Mouse (Mus musculus): ENCODE measurements around the gene Dnajc1. TPM values are rescaled to one million over a fixed set of nuclear protein-coding genes. Genes with fewer than 3 reads are reported as not detected.

Gene Dnajc1
- polyA plus RNA-seq, 1 experiment from 2014 or later, result 20.9 TPM

GRCm38 (mm10) chr2:18209948-18210347 lies 182.7 kb downstream of the Dnajc1 start:
- Histone ChIP-seq H3K4me3 (replicated peaks; ENCODE audit: low read length) (no peak overlapping the region), H3K4me2 (replicated peaks) (no peak overlapping the region), H3K36me3 (replicated peaks; ENCODE audit: control insufficient read depth, insufficient read depth) (peaks cover 85% of the 10 kb centered on the region), H3K27me3 (ENCODE audit: control insufficient read depth, insufficient read depth, low read length) (no peaks in the 10 kb centered on the region), H3K9me3 (ENCODE audit: control insufficient read depth, low read length) (no peaks in the 10 kb centered on the region), H3K4me1 (replicated peaks; ENCODE audit: control insufficient read depth, insufficient read depth, low read length) (no peaks in the 10 kb centered on the region), H3K9ac (no peak overlapping the region), H3K27ac (no peak overlapping the region)
- WGBS, result 91% methylated on average over 4 of the region's 4 CpGs
- DNase-seq (ENCODE audit: low spot score) (no peak), ATAC-seq (ENCODE audit: low FRiP score) (0 out of 2 replicates have a peak, but pooled peaks have one; percentile 10)

GRCm38 (mm10) chr2:18209211-18209823 lies 183.3 kb downstream of the Dnajc1 start:
- Histone ChIP-seq H3K27ac (no peak overlapping the region), H3K4me2 (replicated peaks) (no peak overlapping the region), H3K27me3 (ENCODE audit: control insufficient read depth, insufficient read depth, low read length) (no peaks in the 10 kb centered on the region), H3K36me3 (replicated peaks; ENCODE audit: control insufficient read depth, insufficient read depth) (peaks cover 87% of the 10 kb centered on the region), H3K4me1 (replicated peaks; ENCODE audit: control insufficient read depth, insufficient read depth, low read length) (no peaks in the 10 kb centered on the region), H3K9me3 (ENCODE audit: control insufficient read depth, low read length) (no peaks in the 10 kb centered on the region), H3K9ac (no peak overlapping the region), H3K4me3 (replicated peaks; ENCODE audit: low read length) (no peak overlapping the region)
- 88% methylated on average over 7 of the region's 7 CpGs for WGBS
- DNase-seq (ENCODE audit: low spot score) (no peak), ATAC-seq (ENCODE audit: low FRiP score) (no peak)

- Histone ChIP-seq H3K36me3 (replicated peaks; ENCODE audit: control insufficient read depth, insufficient read depth) (peaks cover 87% of the 10 kb centered on the region), H3K27me3 (ENCODE audit: control insufficient read depth, insufficient read depth, low read length) (no peaks in the 10 kb centered on the region), H3K4me3 (replicated peaks; ENCODE audit: low read length) (no peak overlapping the region), H3K4me2 (replicated peaks) (no peak overlapping the region), H3K27ac (no peak overlapping the region), H3K9ac (no peak overlapping the region), H3K9me3 (ENCODE audit: control insufficient read depth, low read length) (no peaks in the 10 kb centered on the region), H3K4me1 (replicated peaks; ENCODE audit: control insufficient read depth, insufficient read depth, low read length) (no peaks in the 10 kb centered on the region)
- 85% methylated on average over 6 of the region's 6 CpGs for WGBS
- ATAC-seq (ENCODE audit: low FRiP score) (no peak), DNase-seq (ENCODE audit: low spot score) (no peak)
These were observed 184.1 kb downstream of the Dnajc1 start for GRCm38 (mm10) chr2:18208578-18208977.

- 62% methylated on average over 10 of the region's 10 CpGs for WGBS
- Histone ChIP-seq H3K9ac (no peak overlapping the region), H3K36me3 (replicated peaks; ENCODE audit: control insufficient read depth, insufficient read depth) (peaks cover 77% of the 10 kb centered on the region), H3K27ac (no peak overlapping the region), H3K4me3 (replicated peaks; ENCODE audit: low read length) (no peak overlapping the region), H3K4me2 (replicated peaks) (no peak overlapping the region), H3K27me3 (ENCODE audit: control insufficient read depth, insufficient read depth, low read length) (no peaks in the 10 kb centered on the region), H3K4me1 (replicated peaks; ENCODE audit: control insufficient read depth, insufficient read depth, low read length) (no peaks in the 10 kb centered on the region), H3K9me3 (ENCODE audit: control insufficient read depth, low read length) (no peaks in the 10 kb centered on the region)
- DNase-seq (ENCODE audit: low spot score), result no peak
- ATAC-seq (ENCODE audit: low FRiP score), result peak; percentile 51; the same call in 1 of the 2 replicates
These were observed 185.8 kb downstream of the Dnajc1 start for GRCm38 (mm10) chr2:18206811-18207210.

- Histone ChIP-seq H3K4me2 (replicated peaks) (no peak overlapping the region), H3K27ac (no peak overlapping the region), H3K4me1 (replicated peaks; ENCODE audit: control insufficient read depth, insufficient read depth, low read length) (no peaks in the 10 kb centered on the region), H3K9ac (no peak overlapping the region), H3K4me3 (replicated peaks; ENCODE audit: low read length) (no peak overlapping the region), H3K36me3 (replicated peaks; ENCODE audit: control insufficient read depth, insufficient read depth) (peaks cover 72% of the 10 kb centered on the region), H3K9me3 (ENCODE audit: control insufficient read depth, low read length) (no peaks in the 10 kb centered on the region), H3K27me3 (ENCODE audit: control insufficient read depth, insufficient read depth, low read length) (no peaks in the 10 kb centered on the region)
- WGBS, result 79% methylated on average over 3 of the region's 3 CpGs
- ATAC-seq (ENCODE audit: low FRiP score) (no peak), DNase-seq (ENCODE audit: low spot score) (peak; percentile 49)
These were observed 187.5 kb downstream of the Dnajc1 start for GRCm38 (mm10) chr2:18205118-18205517.

- H3K27ac ChIP-seq, result no peak overlapping the region
- H3K4me2 ChIP-seq (replicated peaks), result no peak overlapping the region
- H3K9me3 ChIP-seq (ENCODE audit: control insufficient read depth, low read length), result no peaks in the 10 kb centered on the region
- DNase-seq (ENCODE audit: low spot score) (no peak), ATAC-seq (ENCODE audit: low FRiP score) (no peak)
- 91% methylated on average over 4 of the region's 4 CpGs for WGBS
- H3K27me3 ChIP-seq (ENCODE audit: control insufficient read depth, insufficient read depth, low read length), result no peaks in the 10 kb centered on the region
- no peak overlapping the region for H3K4me3 ChIP-seq (replicated peaks; ENCODE audit: low read length)
- H3K9ac ChIP-seq, result no peak overlapping the region
- H3K36me3 ChIP-seq (replicated peaks; ENCODE audit: control insufficient read depth, insufficient read depth), result peaks cover 68% of the 10 kb centered on the region
- H3K4me1 ChIP-seq (replicated peaks; ENCODE audit: control insufficient read depth, insufficient read depth, low read length), result no peaks in the 10 kb centered on the region
These were observed 189.7 kb downstream of the Dnajc1 start for GRCm38 (mm10) chr2:18202923-18203322.

GRCm38 (mm10) chr2:18201820-18202462 lies 190.7 kb downstream of the Dnajc1 start:
- Histone ChIP-seq H3K27me3 (ENCODE audit: control insufficient read depth, insufficient read depth, low read length) (no peaks in the 10 kb centered on the region), H3K4me1 (replicated peaks; ENCODE audit: control insufficient read depth, insufficient read depth, low read length) (no peaks in the 10 kb centered on the region), H3K4me3 (replicated peaks; ENCODE audit: low read length) (no peak overlapping the region), H3K9me3 (ENCODE audit: control insufficient read depth, low read length) (no peaks in the 10 kb centered on the region), H3K36me3 (replicated peaks; ENCODE audit: control insufficient read depth, insufficient read depth) (peaks cover 70% of the 10 kb centered on the region), H3K9ac (no peak overlapping the region), H3K4me2 (replicated peaks) (no peak overlapping the region), H3K27ac (no peak overlapping the region)
- ATAC-seq (ENCODE audit: low FRiP score) (no peak), DNase-seq (ENCODE audit: low spot score) (no peak)
- 87% methylated on average over 1 of the region's 1 CpGs for WGBS

GRCm38 (mm10) chr2:18195691-18196396 lies 196.8 kb downstream of the Dnajc1 start:
- Histone ChIP-seq H3K4me1 (replicated peaks; ENCODE audit: control insufficient read depth, insufficient read depth, low read length) (no peaks in the 10 kb centered on the region), H3K27me3 (ENCODE audit: control insufficient read depth, insufficient read depth, low read length) (no peaks in the 10 kb centered on the region), H3K36me3 (replicated peaks; ENCODE audit: control insufficient read depth, insufficient read depth) (peaks cover 45% of the 10 kb centered on the region), H3K9ac (no peak overlapping the region), H3K4me3 (replicated peaks; ENCODE audit: low read length) (no peak overlapping the region), H3K4me2 (replicated peaks) (no peak overlapping the region), H3K9me3 (ENCODE audit: control insufficient read depth, low read length) (no peaks in the 10 kb centered on the region), H3K27ac (no peak overlapping the region)
- WGBS, result 76% methylated on average over 3 of the region's 3 CpGs
- peak; percentile 38 for DNase-seq (ENCODE audit: low spot score)
- ATAC-seq (ENCODE audit: low FRiP score), result peak; percentile 57; the same call in 1 of the 2 replicates

- H3K36me3 ChIP-seq (replicated peaks; ENCODE audit: control insufficient read depth, insufficient read depth), result peaks cover 39% of the 10 kb centered on the region
- no peak for DNase-seq (ENCODE audit: low spot score)
- no peaks in the 10 kb centered on the region for H3K27me3 ChIP-seq (ENCODE audit: control insufficient read depth, insufficient read depth, low read length)
- 86% methylated on average over 4 of the region's 4 CpGs for WGBS
- no peak overlapping the region for H3K27ac ChIP-seq
- H3K4me2 ChIP-seq (replicated peaks), result no peak overlapping the region
- no peak overlapping the region for H3K4me3 ChIP-seq (replicated peaks; ENCODE audit: low read length)
- H3K9me3 ChIP-seq (ENCODE audit: control insufficient read depth, low read length), result no peaks in the 10 kb centered on the region
- ATAC-seq (ENCODE audit: low FRiP score), result no peak
- H3K9ac ChIP-seq, result no peak overlapping the region
- no peaks in the 10 kb centered on the region for H3K4me1 ChIP-seq (replicated peaks; ENCODE audit: control insufficient read depth, insufficient read depth, low read length)
These were observed 197.3 kb downstream of the Dnajc1 start for GRCm38 (mm10) chr2:18195285-18195684.

Data from hindbrain, embryonic 14.5 days (tissue).